Mouse (Mus musculus): Measurements from ENCODE around the gene Pced1a. TPM values are rescaled to one million over a fixed set of nuclear protein-coding genes. Genes with fewer than 3 reads are reported as not detected.
"Not testable (repeated sequence)": the region's sequence is repeated elsewhere in the genome, so short reads cannot be mapped to it uniquely, and the experiment has no call there.

The Pced1a gene
- polyA plus RNA-seq, 1 experiment = 23.5 TPM

- Histone ChIP-seq H3K27me3 (ENCODE audit: control insufficient read depth, insufficient read depth, low read length) (no peaks in the 10 kb centered on the region), H3K4me3 (replicated peaks; ENCODE audit: insufficient read depth, low read depth, low read length) (no peak overlapping the region), H3K4me1 (ENCODE audit: control insufficient read depth, insufficient read depth, low read length) (no peaks in the 10 kb centered on the region), H3K27ac (ENCODE audit: insufficient read depth, low read length) (no peak overlapping the region)
- WGBS = 54% methylated on average over 3 of the region's 3 CpGs
- TF ChIP-seq POLR2A (IDR thresholded peaks at IDR 0.05; ENCODE audit: borderline replicate concordance, insufficient read depth, low read length) = no peak
- TF ChIP-seq CTCF (IDR thresholded peaks at IDR 0.05; ENCODE audit: borderline replicate concordance, insufficient read depth, low read depth, low read length) = no peak
- no peak for DNase-seq
Observed at GRCm38 (mm10) chr2:130383205-130383604, 41.3 kb downstream of the Pced1a start.

DNA sequence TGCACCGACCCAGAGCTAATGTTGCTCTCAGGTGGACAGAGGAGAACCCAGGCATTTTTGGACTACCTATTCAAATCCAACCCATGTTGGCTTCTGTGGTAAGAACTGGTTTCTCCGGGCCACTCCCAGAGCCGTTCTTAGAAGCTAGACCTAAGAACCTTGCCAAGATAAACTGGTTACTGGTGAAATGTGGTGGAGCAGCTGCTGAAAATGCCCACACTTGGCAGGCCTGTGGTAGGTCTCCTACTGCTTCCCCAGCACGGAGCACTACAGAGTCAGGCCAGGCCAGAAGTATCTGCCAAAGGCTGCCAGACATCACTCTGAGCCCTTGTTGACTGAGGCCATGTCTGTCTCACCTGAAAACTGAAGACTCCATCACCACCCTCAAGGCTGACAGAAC is 49.5 kb downstream of the Pced1a start:
- TF ChIP-seq POLR2A (IDR thresholded peaks at IDR 0.05; ENCODE audit: borderline replicate concordance, insufficient read depth, low read length) (no peak), CTCF (IDR thresholded peaks at IDR 0.05; ENCODE audit: borderline replicate concordance, insufficient read depth, low read depth, low read length) (no peak)
- no peak overlapping the region for H3K27ac ChIP-seq (ENCODE audit: insufficient read depth, low read length)
- no peaks in the 10 kb centered on the region for H3K4me1 ChIP-seq (ENCODE audit: control insufficient read depth, insufficient read depth, low read length)
- 5% methylated on average over 4 of the region's 4 CpGs for WGBS
- peak in 1 of 2 experiments; percentile 47 for DNase-seq
- no peak overlapping the region for H3K4me3 ChIP-seq (replicated peaks; ENCODE audit: insufficient read depth, low read depth, low read length)
- no peaks in the 10 kb centered on the region; the same call in 1 of the 2 replicates for H3K27me3 ChIP-seq (ENCODE audit: control insufficient read depth, insufficient read depth, low read length)

DNA sequence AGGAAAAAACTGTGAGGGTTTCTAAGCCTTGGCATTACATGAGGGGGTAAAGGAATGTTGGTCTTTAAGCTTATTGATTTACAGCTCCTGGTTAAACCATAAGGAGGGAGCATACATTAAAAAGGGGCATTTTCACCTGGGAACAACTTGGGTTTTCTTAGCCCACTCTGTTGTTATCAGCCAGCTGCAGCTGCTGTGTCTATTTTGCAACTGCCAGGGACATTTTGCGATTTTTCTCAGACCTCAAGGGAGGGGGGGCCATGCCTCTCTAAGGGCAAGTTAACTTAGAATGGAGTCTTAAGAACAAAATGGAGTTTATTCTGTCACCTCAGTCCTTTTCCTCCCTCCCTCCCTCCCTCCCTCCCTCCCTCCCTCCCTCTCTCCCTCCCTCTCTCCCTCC is 51.5 kb downstream of the Pced1a start:
- 50% methylated on average over 1 of the region's 1 CpGs for WGBS
- DNase-seq; H3K27ac ChIP-seq (ENCODE audit: insufficient read depth, low read length); H3K4me1 ChIP-seq (ENCODE audit: control insufficient read depth, insufficient read depth, low read length); H3K27me3 ChIP-seq (ENCODE audit: control insufficient read depth, insufficient read depth, low read length); H3K4me3 ChIP-seq (replicated peaks; ENCODE audit: insufficient read depth, low read depth, low read length): not testable (repeated sequence)

- TF ChIP-seq POLR2A (IDR thresholded peaks at IDR 0.05; ENCODE audit: borderline replicate concordance, insufficient read depth, low read length) (no peak), CTCF (IDR thresholded peaks at IDR 0.05; ENCODE audit: borderline replicate concordance, insufficient read depth, low read depth, low read length) (no peak)
- no peak overlapping the region for H3K27ac ChIP-seq (ENCODE audit: insufficient read depth, low read length)
- no peak overlapping the region for H3K4me3 ChIP-seq (replicated peaks; ENCODE audit: insufficient read depth, low read depth, low read length)
- WGBS = 55% methylated on average over 4 of the region's 4 CpGs
- no peaks in the 10 kb centered on the region for H3K4me1 ChIP-seq (ENCODE audit: control insufficient read depth, insufficient read depth, low read length)
- no peak for DNase-seq
- H3K27me3 ChIP-seq (ENCODE audit: control insufficient read depth, insufficient read depth, low read length) = peaks cover 2% of the 10 kb centered on the region; the same call in 1 of the 2 replicates
Observed at GRCm38 (mm10) chr2:130367386-130367785, 57.1 kb downstream of the Pced1a start.

Other genes starting within 250 kb of the Pced1a start
- gene Snrpb, start 245.3 kb downstream of the Pced1a start, polyA plus RNA-seq (2012; rRNA removed) = 168 and 195 TPM in 2 replicates
- not detected in 2 replicates for gene Tmc2, start 229.5 kb downstream of the Pced1a start, polyA plus RNA-seq (2012; rRNA removed)
- gene Nop56, start 150.3 kb downstream of the Pced1a start, polyA plus RNA-seq (2012; rRNA removed) = 145 and 152 TPM in 2 replicates
- gene Idh3b, start 140.2 kb downstream of the Pced1a start, polyA plus RNA-seq (2012; rRNA removed) = 514 and 530 TPM in 2 replicates
- 10.2 and 10.6 TPM in 2 replicates for gene Ebf4, start 129.5 kb downstream of the Pced1a start, polyA plus RNA-seq (2012; rRNA removed)
- gene Cpxm1, start 27.1 kb downstream of the Pced1a start, polyA plus RNA-seq (2012; rRNA removed) = 7.7 and 8.0 TPM in 2 replicates
- gene Gm28372, start 19.5 kb downstream of the Pced1a start, polyA plus RNA-seq (2012; rRNA removed) = not detected in 2 replicates
- not detected in 2 replicates for gene 1700020A23Rik, start 19.4 kb downstream of the Pced1a start, polyA plus RNA-seq (2012; rRNA removed)
- gene Tmem239, start 18.2 kb downstream of the Pced1a start, polyA plus RNA-seq (2012; rRNA removed) = not detected in 2 replicates
- 120 and 128 TPM in 2 replicates for gene Vps16, start 362 bp downstream of the Pced1a start, polyA plus RNA-seq (2012; rRNA removed)
- 157 and 159 TPM in 2 replicates for gene Ptpra, start 25.6 kb upstream of the Pced1a start, polyA plus RNA-seq (2012; rRNA removed)
- gene Mrps26, start 139.0 kb upstream of the Pced1a start, polyA plus RNA-seq (2012; rRNA removed) = 95.6 and 95.9 TPM in 2 replicates
- gene Oxt, start 151.5 kb upstream of the Pced1a start, polyA plus RNA-seq (2012; rRNA removed) = 0.33 and 0.67 TPM in 2 replicates
- not detected in 2 replicates for gene Avp, start 157.9 kb upstream of the Pced1a start, polyA plus RNA-seq (2012; rRNA removed)
- 5.4 and 5.7 TPM in 2 replicates for gene Fastkd5, start 205.3 kb upstream of the Pced1a start, polyA plus RNA-seq (2012; rRNA removed)
- 9.6 and 9.8 TPM in 2 replicates for gene Ubox5, start 205.3 kb upstream of the Pced1a start, polyA plus RNA-seq (2012; rRNA removed)
- 89.4 and 94.9 TPM in 2 replicates for gene Lzts3, start 218.1 kb upstream of the Pced1a start, polyA plus RNA-seq (2012; rRNA removed)
- gene Ddrgk1, start 240.0 kb upstream of the Pced1a start, polyA plus RNA-seq (2012; rRNA removed) = 98.5 and 109 TPM in 2 replicates
- gene Itpa, start 242.9 kb upstream of the Pced1a start, polyA plus RNA-seq (2012; rRNA removed) = 50.7 and 57.9 TPM in 2 replicates

All from cerebellum, adult 2 months (tissue).